Mouse (Mus musculus): ENCODE measurements around the gene Olfr221.

DNA sequence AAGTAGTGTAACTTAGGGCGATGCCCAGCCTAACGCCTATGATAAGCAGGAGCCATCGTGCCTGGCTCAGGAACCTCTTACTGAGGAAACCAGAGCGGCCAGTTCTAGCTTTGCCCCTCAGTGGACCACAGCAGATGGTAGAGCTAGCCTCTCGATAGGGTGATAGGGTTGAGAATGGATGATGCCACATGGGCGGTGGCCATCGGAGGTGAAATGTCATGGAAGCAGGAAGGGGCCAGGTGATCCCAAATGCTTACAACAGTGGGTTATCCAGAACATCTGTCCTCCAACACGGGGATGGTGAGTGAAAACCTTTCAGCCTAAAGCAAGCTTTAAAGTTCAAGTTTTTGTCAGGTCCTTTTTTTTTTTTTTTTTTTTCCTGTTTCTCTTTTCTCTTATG lies 19.5 kb upstream of the Olfr221 start:
- no peak for TF ChIP-seq POLR2A (IDR thresholded peaks at IDR 0.05; ENCODE audit: extremely low read depth, insufficient read depth, low read length)
- no peak for TF ChIP-seq CTCF (IDR thresholded peaks at IDR 0.05; ENCODE audit: low read depth, low read length)
